Mouse (Mus musculus): ENCODE results near the gene Defb36.

The Defb36 gene

GRCm38 (mm10) chr2:152622953-152623352, 18.8 kb downstream of the Defb36 start, which contains the start of gene Defb25:
Gene Defb25, minus strand, starts transcription at chr2:152623053.
- no peak for DNase-seq

GRCm38 (mm10) chr2:152624566-152624965, 20.4 kb downstream of the Defb36 start:
- DNase-seq = no peak

GRCm38 (mm10) chr2:152625256-152625655, 21.1 kb downstream of the Defb36 start:
- no peak for DNase-seq

- no peak for DNase-seq
Observed at GRCm38 (mm10) chr2:152626774-152627591, 22.9 kb downstream of the Defb36 start, which contains the start of gene Rem1. Gene Rem1, plus strand, starts transcription at chr2:152626951.

GRCm38 (mm10) chr2:152628066-152628465, 23.9 kb downstream of the Defb36 start:
- DNase-seq = no peak

- DNase-seq = no peak
Observed at GRCm38 (mm10) chr2:152629239-152629638, 25.1 kb downstream of the Defb36 start.

GRCm38 (mm10) chr2:152629904-152630303, 25.8 kb downstream of the Defb36 start:
- DNase-seq = no peak

- DNase-seq = no peak
Observed at GRCm38 (mm10) chr2:152633334-152633733, 29.2 kb downstream of the Defb36 start.

GRCm38 (mm10) chr2:152634311-152634710, 30.2 kb downstream of the Defb36 start:
- no peak for DNase-seq

GRCm38 (mm10) chr2:152636246-152637005, 32.3 kb downstream of the Defb36 start:
- DNase-seq = no peak

GRCm38 (mm10) chr2:152637006-152637322, 32.8 kb downstream of the Defb36 start:
- no peak for DNase-seq

GRCm38 (mm10) chr2:152637381-152637780, 33.3 kb downstream of the Defb36 start:
- no peak for DNase-seq

GRCm38 (mm10) chr2:152638865-152639264, 34.7 kb downstream of the Defb36 start:
- DNase-seq = no peak

- no peak for DNase-seq
Observed at GRCm38 (mm10) chr2:152639406-152640113, 35.4 kb downstream of the Defb36 start.

GRCm38 (mm10) chr2:152652901-152653620, 48.9 kb downstream of the Defb36 start:
- no peak for DNase-seq

- DNase-seq = peak; percentile 53
Observed at GRCm38 (mm10) chr2:152653874-152654715, 50.0 kb downstream of the Defb36 start.

- DNase-seq = no peak
Observed at GRCm38 (mm10) chr2:152657398-152657797, 53.3 kb downstream of the Defb36 start.

GRCm38 (mm10) chr2:152661163-152661562, 57.0 kb downstream of the Defb36 start:
- DNase-seq = no peak
